Mouse (Mus musculus) cerebellum, adult 2 months (tissue): ENCODE data around the gene Map10. TPM values are rescaled to one million over a fixed set of nuclear protein-coding genes. Genes with fewer than 3 reads are reported as not detected.

ENCODE experiments used
- DNase-seq, 2 experiments: peaks; one replicate each; pipeline ENCODE4 v3.0.0; 2021
- H3K27ac ChIP-seq: fragments of 200-500 bp; 2 replicates; pipeline ENCODE4 v1.5.1; 2012; ENCODE audit warnings: low read length, control low read depth, inconsistent platforms; ENCODE audit not compliant: insufficient read depth
- H3K27me3 ChIP-seq: fragments of 200-500 bp; 2 replicates; pipeline ENCODE4 v1.6.1; 2012; ENCODE audit warnings: inconsistent platforms, mild to moderate bottlenecking, low read length, moderate library complexity; ENCODE audit not compliant: control insufficient read depth, insufficient read depth
- H3K4me1 ChIP-seq: fragments of 200-500 bp; 2 replicates; pipeline ENCODE4 v1.6.1; 2011; ENCODE audit warnings: low read length; ENCODE audit not compliant: control insufficient read depth, insufficient read depth
- H3K4me3 ChIP-seq: fragments of 200-500 bp; replicated peaks from 2 replicates; pipeline ENCODE3; 2011; ENCODE audit warnings: mild to moderate bottlenecking, low read depth, low read length, control low read depth; ENCODE audit not compliant: insufficient read depth
- CTCF ChIP-seq: fragments of 200-500 bp; IDR thresholded peaks from 2 replicates; pipeline ENCODE4 v1.5.1; 2011; ENCODE audit warnings: low read depth, mild to moderate bottlenecking, control low read depth, low read length, moderate library complexity, borderline replicate concordance; ENCODE audit not compliant: insufficient read depth
- POLR2A ChIP-seq: fragments of 200-500 bp; IDR thresholded peaks from 2 replicates; pipeline ENCODE4 v1.6.1; 2011; ENCODE audit warnings: low read length, control low read depth, borderline replicate concordance; ENCODE audit not compliant: insufficient read depth
- WGBS: fragments of 180-500 bp; shearing (Covaris S2); methylation state at CpG from one replicate; pipeline ENCODE4 v1.1.7; 2018; 5-methylcytosine and 5-hydroxymethylcytosine counted together
- polyA plus RNA-seq: library from polyadenylated mRNA; depleted of rRNA; stranded (reverse); fragments of >200 nt; gene quantifications from 2 replicates; pipeline ENCODE4 v1.2.3, GENCODE M21; 2012

The Map10 gene
- polyA plus RNA-seq, 1 experiment: 2.6 TPM

DNA sequence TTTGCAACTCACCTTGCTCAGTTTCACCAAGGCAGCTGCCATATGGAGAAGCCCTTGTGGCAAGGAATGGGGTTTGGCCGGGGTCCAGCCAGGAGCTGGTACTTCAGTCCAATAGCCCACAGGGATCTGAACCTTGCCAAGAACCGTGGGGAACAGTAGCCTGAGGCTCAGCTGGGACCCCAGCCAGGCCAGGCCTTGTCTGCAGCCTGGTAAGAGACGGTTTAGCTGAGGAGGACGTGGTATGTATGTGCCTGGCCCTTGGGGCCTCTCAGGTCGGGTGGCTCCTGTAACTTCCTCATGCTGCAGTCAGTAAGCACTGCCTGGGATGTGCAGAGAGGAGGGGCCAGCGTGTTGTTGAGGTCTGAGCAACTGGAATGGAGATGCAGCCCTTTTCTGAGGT lies 27.8 kb upstream of the Map10 start:
- Histone ChIP-seq H3K27me3 (no peaks in the 10 kb centered on the region), H3K4me1 (peaks cover 13% of the 10 kb centered on the region; the same call in 1 of the 2 replicates), H3K27ac (no peak overlapping the region), H3K4me3 (no peak overlapping the region)
- DNase-seq: peak; percentile 87 to 91
- no peak for TF ChIP-seq CTCF
- 9% methylated on average over 6 of the region's 6 CpGs for WGBS

- H3K4me3 ChIP-seq: no peak overlapping the region
- 70% methylated on average over 10 of the region's 10 CpGs for WGBS
- H3K4me1 ChIP-seq: peaks cover 13% of the 10 kb centered on the region; the same call in 1 of the 2 replicates
- no peak overlapping the region for H3K27ac ChIP-seq
- no peak for DNase-seq
- TF ChIP-seq CTCF: no peak
- TF ChIP-seq POLR2A: no peak
- H3K27me3 ChIP-seq: no peaks in the 10 kb centered on the region
Measured at GRCm38 (mm10) chr8:125645757-125646478, 23.7 kb upstream of the Map10 start.

DNA sequence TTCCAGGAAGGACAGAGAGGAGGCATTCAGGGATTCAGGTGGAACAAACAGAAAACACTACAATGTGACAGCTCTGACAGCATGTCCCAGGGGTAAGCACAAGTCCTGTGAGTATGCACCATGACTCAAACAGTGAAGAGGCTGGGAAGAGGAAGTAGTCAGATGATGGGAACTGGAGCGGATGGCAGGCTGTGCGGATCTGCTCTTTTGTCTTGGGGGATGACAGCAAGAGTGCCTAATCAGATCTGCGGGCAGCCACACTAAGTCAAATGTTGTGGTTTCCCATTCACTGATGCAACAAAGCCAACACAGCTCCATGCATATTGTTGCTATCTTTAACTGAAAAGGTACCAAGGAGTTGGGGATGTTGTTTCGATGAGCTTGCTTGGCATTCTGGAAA lies 20.2 kb upstream of the Map10 start:
- no peaks in the 10 kb centered on the region for H3K27me3 ChIP-seq
- TF ChIP-seq CTCF (no peak), POLR2A (no peak)
- no peak overlapping the region for H3K4me3 ChIP-seq
- H3K27ac ChIP-seq: no peak overlapping the region
- WGBS: 91% methylated on average over 4 of the region's 4 CpGs
- no peak for DNase-seq
- no peaks in the 10 kb centered on the region for H3K4me1 ChIP-seq

DNA sequence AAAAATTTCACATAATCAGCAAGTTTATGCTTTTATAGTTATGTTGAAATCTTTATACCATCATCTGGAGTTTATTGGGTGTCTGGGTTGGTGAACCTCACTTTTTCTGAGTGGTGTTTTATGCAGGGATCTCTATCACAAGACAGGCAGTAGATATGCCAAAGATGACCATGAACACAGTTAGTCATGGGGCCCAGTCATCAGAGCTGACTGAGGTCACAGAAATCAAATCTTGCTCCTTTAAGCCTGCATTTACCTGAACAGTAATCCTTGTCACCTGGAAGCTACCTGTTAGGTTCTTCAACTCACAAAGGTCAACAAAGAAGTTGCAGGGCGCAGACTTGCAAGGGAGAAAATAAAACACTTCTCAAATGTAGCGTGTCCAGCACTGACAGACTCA lies 14.8 kb upstream of the Map10 start:
- DNase-seq: no peak
- no peaks in the 10 kb centered on the region for H3K27me3 ChIP-seq
- WGBS: 100% methylated on average over 2 of the region's 2 CpGs
- TF ChIP-seq CTCF (no peak), POLR2A (no peak)
- H3K27ac ChIP-seq: no peak overlapping the region
- H3K4me1 ChIP-seq: no peaks in the 10 kb centered on the region
- H3K4me3 ChIP-seq: no peak overlapping the region

- Histone ChIP-seq H3K27me3 (no peaks in the 10 kb centered on the region), H3K4me1 (peaks cover 4% of the 10 kb centered on the region; the same call in 1 of the 2 replicates), H3K27ac (no peak overlapping the region), H3K4me3 (no peak overlapping the region)
- WGBS: 53% methylated on average over 5 of the region's 5 CpGs
- no peak for TF ChIP-seq POLR2A
- no peak for TF ChIP-seq CTCF
- no peak for DNase-seq
Measured at GRCm38 (mm10) chr8:125658508-125658907, 11.1 kb upstream of the Map10 start.

- Histone ChIP-seq H3K27me3 (no peaks in the 10 kb centered on the region), H3K4me3 (no peak overlapping the region), H3K4me1 (peaks cover 4% of the 10 kb centered on the region; the same call in 1 of the 2 replicates), H3K27ac (no peak overlapping the region)
- DNase-seq: no peak
- TF ChIP-seq POLR2A (no peak), CTCF (no peak)
- WGBS: 55% methylated on average over 4 of the region's 4 CpGs
Measured at GRCm38 (mm10) chr8:125658926-125659325, 10.7 kb upstream of the Map10 start.

DNA sequence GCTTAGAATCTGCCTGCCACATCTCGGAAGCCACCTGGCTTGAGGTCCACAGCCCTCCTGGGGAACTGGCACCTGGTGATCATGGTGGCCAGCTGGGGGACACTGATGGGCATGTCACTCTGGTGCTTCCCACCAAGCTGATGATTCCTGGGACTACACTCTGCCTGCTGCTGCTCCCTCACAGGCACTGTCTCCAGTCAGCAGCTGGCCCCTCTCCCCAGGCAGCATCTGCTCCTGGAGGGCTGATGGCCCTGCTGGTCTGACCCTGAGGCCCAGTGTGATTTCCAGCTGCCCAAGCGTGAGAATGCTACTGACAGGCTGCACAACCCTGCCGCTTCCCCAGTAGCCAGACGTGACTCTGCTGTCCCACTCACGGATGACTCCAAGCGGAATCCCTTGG lies 9.2 kb upstream of the Map10 start:
- Histone ChIP-seq H3K4me1 (peaks cover 6% of the 10 kb centered on the region; the same call in 1 of the 2 replicates), H3K4me3 (no peak overlapping the region), H3K27ac (no peak overlapping the region), H3K27me3 (no peaks in the 10 kb centered on the region)
- no peak for DNase-seq
- TF ChIP-seq CTCF: no peak
- TF ChIP-seq POLR2A: no peak
- WGBS: 71% methylated on average over 6 of the region's 6 CpGs

GRCm38 (mm10) chr8:125661958-125662668 lies 7.5 kb upstream of the Map10 start:
- no peak for DNase-seq
- Histone ChIP-seq H3K4me1 (peaks cover 17% of the 10 kb centered on the region), H3K4me3 (no peak overlapping the region), H3K27ac (no peak overlapping the region), H3K27me3 (no peaks in the 10 kb centered on the region)
- 93% methylated on average over 13 of the region's 13 CpGs for WGBS
- TF ChIP-seq CTCF (no peak), POLR2A (no peak)
